Mouse (Mus musculus) 416B (cell line): ENCODE measurements at regions not wholly inside any gene's neighbourhood (a gene's known extent, or its start where the extent isn't known, plus 50 kb on each side); places are given as distances from the start of the nearest gene placed in this dataset.

Source experiments
- DNase-seq: peaks from one replicate; pipeline ENCODE4 v3.0.0; 2011; ENCODE audit warnings: low read depth

GRCm38 (mm10) chr9:46457945-46458344 lies 138.2 kb upstream of the 4931429L15Rik start:
- no peak for DNase-seq

- no peak for DNase-seq
Observed at GRCm38 (mm10) chr9:46454807-46455610, 135.2 kb upstream of the 4931429L15Rik start.

GRCm38 (mm10) chr9:46443191-46444095 lies 123.7 kb upstream of the 4931429L15Rik start:
- DNase-seq: no peak

- no peak for DNase-seq
Observed at GRCm38 (mm10) chr9:46442739-46443181, 123.0 kb upstream of the 4931429L15Rik start.

GRCm38 (mm10) chr9:46440226-46440625 lies 120.4 kb upstream of the 4931429L15Rik start:
- no peak for DNase-seq

- no peak for DNase-seq
Observed at GRCm38 (mm10) chr9:46434700-46435099, 114.9 kb upstream of the 4931429L15Rik start.

- DNase-seq: no peak
Observed at GRCm38 (mm10) chr9:46433716-46434115, 113.9 kb upstream of the 4931429L15Rik start.

- no peak for DNase-seq
Observed at GRCm38 (mm10) chr9:46431053-46431452, 111.3 kb upstream of the 4931429L15Rik start.

- peak; percentile 7 for DNase-seq
Observed at GRCm38 (mm10) chr9:46423184-46423967, 103.6 kb upstream of the 4931429L15Rik start.

- no peak for DNase-seq
Observed at GRCm38 (mm10) chr9:46421688-46422274, 102.0 kb upstream of the 4931429L15Rik start.

- no peak for DNase-seq
Observed at GRCm38 (mm10) chr9:46411686-46412085, 91.9 kb upstream of the 4931429L15Rik start.

- DNase-seq: no peak
Observed at GRCm38 (mm10) chr9:46408776-46409175, 89.0 kb upstream of the 4931429L15Rik start.

- no peak for DNase-seq
Observed at GRCm38 (mm10) chr9:46406606-46407005, 86.8 kb upstream of the 4931429L15Rik start.

GRCm38 (mm10) chr9:46396591-46396990 lies 76.8 kb upstream of the 4931429L15Rik start:
- no peak for DNase-seq

GRCm38 (mm10) chr9:46395156-46395765 lies 75.5 kb upstream of the 4931429L15Rik start:
- DNase-seq: no peak

GRCm38 (mm10) chr9:46394239-46394638 lies 74.5 kb upstream of the 4931429L15Rik start:
- DNase-seq: no peak

GRCm38 (mm10) chr9:46392641-46393321 lies 73.0 kb upstream of the 4931429L15Rik start:
- DNase-seq: no peak

GRCm38 (mm10) chr9:46389741-46390140 lies 70.0 kb upstream of the 4931429L15Rik start:
- no peak for DNase-seq

- DNase-seq: no peak
Observed at GRCm38 (mm10) chr9:46388677-46389676, 69.2 kb upstream of the 4931429L15Rik start.
